Mouse (Mus musculus) embryonic facial prominence, embryonic 15.5 days (tissue): Measurements from ENCODE around the gene Inpp4b. TPM values are rescaled to one million over a fixed set of nuclear protein-coding genes. Genes with fewer than 3 reads are reported as not detected.
"Not testable (repeated sequence)": the region's sequence is repeated elsewhere in the genome, so short reads cannot be mapped to it uniquely, and the experiment has no call there.

Experiments
- ATAC-seq: fragments of 200-750 bp; cut with Nextera tagmentation; 2 replicates; pipeline ENCODE4 v1.8.0; 2017; ENCODE audit warnings: low read depth, moderate TSS enrichment; ENCODE audit not compliant: insufficient number of reproducible peaks, low FRiP score, low TSS enrichment
- H3K27ac ChIP-seq: fragments of 300-500 bp; sonication (generic); replicated peaks from 2 replicates; pipeline ENCODE4 v1.5.1; 2015; ENCODE audit warnings: mild to moderate bottlenecking, inconsistent platforms
- H3K27me3 ChIP-seq: fragments of 300-500 bp; sonication (generic); 2 replicates; pipeline ENCODE4 v1.6.1; 2015; ENCODE audit warnings: inconsistent platforms
- H3K36me3 ChIP-seq: fragments of 300-500 bp; sonication (generic); 2 replicates; pipeline ENCODE4 v1.6.1; 2015; ENCODE audit warnings: mild to moderate bottlenecking, inconsistent platforms
- H3K4me1 ChIP-seq: fragments of 300-500 bp; sonication (generic); 2 replicates; pipeline ENCODE4 v1.6.1; 2015; ENCODE audit warnings: inconsistent platforms
- H3K4me2 ChIP-seq: fragments of 300-500 bp; sonication (generic); replicated peaks from 2 replicates; pipeline ENCODE4 v1.6.1; 2015; ENCODE audit warnings: mild to moderate bottlenecking, inconsistent platforms
- H3K4me3 ChIP-seq: fragments of 300-500 bp; sonication (generic); replicated peaks from 2 replicates; pipeline ENCODE4 v1.5.1; 2015; ENCODE audit warnings: mild to moderate bottlenecking, inconsistent platforms
- H3K9ac ChIP-seq: fragments of 300-500 bp; sonication (generic); 2 replicates; pipeline ENCODE4 v1.6.1; 2015; ENCODE audit warnings: inconsistent platforms
- H3K9me3 ChIP-seq: fragments of 300-500 bp; sonication (generic); replicated peaks from 2 replicates; pipeline ENCODE4 v1.6.1; 2016; ENCODE audit warnings: inconsistent platforms
- WGBS: fragments of 180-500 bp; shearing (Covaris S2); methylation state at CpG from one replicate; pipeline ENCODE4 v1.1.7; 2015; 5-methylcytosine and 5-hydroxymethylcytosine counted together
- polyA plus RNA-seq: library from polyadenylated mRNA; unstranded; fragments of >200 nt; fragmentation: Nextera tagmentation; extraction: Ambion mirVana; gene quantifications from 2 replicates; pipeline ENCODE4 v1.2.1, GENCODE M21; 2015

The Inpp4b gene
- polyA plus RNA-seq, 1 experiment from 2014 or later, result 19.6 TPM

- H3K36me3 ChIP-seq, result no peaks in the 10 kb centered on the region
- H3K4me2 ChIP-seq, result no peak overlapping the region
- H3K27me3 ChIP-seq, result no peaks in the 10 kb centered on the region
- 93% methylated on average over 4 of the region's 4 CpGs for WGBS
- no peaks in the 10 kb centered on the region for H3K9me3 ChIP-seq
- no peaks in the 10 kb centered on the region for H3K4me1 ChIP-seq
- H3K27ac ChIP-seq, result no peak overlapping the region
- no peak overlapping the region for H3K4me3 ChIP-seq
- ATAC-seq, result no peak
- H3K9ac ChIP-seq, result no peak overlapping the region
Measured at GRCm38 (mm10) chr8:82004158-82004557, 661.8 kb downstream of the Inpp4b start.

- no peaks in the 10 kb centered on the region for H3K36me3 ChIP-seq
- no peak overlapping the region for H3K4me2 ChIP-seq
- no peak overlapping the region for H3K4me3 ChIP-seq
- H3K27ac ChIP-seq, result no peak overlapping the region
- no peak overlapping the region for H3K9ac ChIP-seq
- ATAC-seq, result no peak
- 67% methylated on average over 2 of the region's 2 CpGs for WGBS
- H3K4me1 ChIP-seq, result no peaks in the 10 kb centered on the region
- H3K9me3 ChIP-seq, result no peaks in the 10 kb centered on the region
- no peaks in the 10 kb centered on the region for H3K27me3 ChIP-seq
Measured at GRCm38 (mm10) chr8:82005466-82005865, 663.1 kb downstream of the Inpp4b start.

- Histone ChIP-seq H3K4me1 (no peaks in the 10 kb centered on the region), H3K4me2 (no peak overlapping the region), H3K4me3 (no peak overlapping the region), H3K36me3 (no peaks in the 10 kb centered on the region), H3K27me3 (no peaks in the 10 kb centered on the region), H3K9me3 (no peaks in the 10 kb centered on the region), H3K27ac (no peak overlapping the region), H3K9ac (no peak overlapping the region)
- 47% methylated on average over 5 of the region's 5 CpGs for WGBS
- ATAC-seq, result no peak
Measured at GRCm38 (mm10) chr8:82017792-82018191, 675.4 kb downstream of the Inpp4b start.

- WGBS, result 34% methylated on average over 3 of the region's 3 CpGs
- Histone ChIP-seq H3K36me3 (no peaks in the 10 kb centered on the region), H3K4me2 (no peak overlapping the region), H3K27me3 (no peaks in the 10 kb centered on the region), H3K4me3 (no peak overlapping the region), H3K9ac (no peak overlapping the region), H3K27ac (no peak overlapping the region), H3K4me1 (0 out of 2 replicates have a peak, but pooled peaks cover 8% of the 10 kb centered on the region), H3K9me3 (no peaks in the 10 kb centered on the region)
- no peak for ATAC-seq
Measured at GRCm38 (mm10) chr8:82027401-82027800, 685.0 kb downstream of the Inpp4b start.

GRCm38 (mm10) chr8:82028896-82029295 lies 686.5 kb downstream of the Inpp4b start:
- no peaks in the 10 kb centered on the region for H3K9me3 ChIP-seq
- 23% methylated on average over 1 of the region's 1 CpGs for WGBS
- H3K4me3 ChIP-seq, result no peak overlapping the region
- H3K4me2 ChIP-seq, result no peak overlapping the region
- H3K27me3 ChIP-seq, result no peaks in the 10 kb centered on the region
- H3K27ac ChIP-seq, result no peak overlapping the region
- H3K9ac ChIP-seq, result no peak overlapping the region
- no peak for ATAC-seq
- H3K4me1 ChIP-seq, result 0 out of 2 replicates have a peak, but pooled peaks cover 8% of the 10 kb centered on the region
- no peaks in the 10 kb centered on the region for H3K36me3 ChIP-seq

GRCm38 (mm10) chr8:82032035-82032434 lies 689.7 kb downstream of the Inpp4b start:
- not testable (repeated sequence) for H3K4me1 ChIP-seq, H3K27ac ChIP-seq, H3K4me2 ChIP-seq, ATAC-seq, H3K4me3 ChIP-seq, H3K9me3 ChIP-seq, H3K27me3 ChIP-seq, H3K36me3 ChIP-seq, H3K9ac ChIP-seq

- Histone ChIP-seq H3K27ac (no peak overlapping the region), H3K36me3 (no peaks in the 10 kb centered on the region), H3K4me1 (peaks cover 4% of the 10 kb centered on the region; the same call in 1 of the 2 replicates), H3K4me2 (no peak overlapping the region), H3K27me3 (no peaks in the 10 kb centered on the region), H3K9me3 (no peaks in the 10 kb centered on the region), H3K9ac (no peak overlapping the region), H3K4me3 (no peak overlapping the region)
- WGBS, result 21% methylated on average over 3 of the region's 3 CpGs
- no peak for ATAC-seq
Measured at GRCm38 (mm10) chr8:82054030-82054429, 711.7 kb downstream of the Inpp4b start.

- H3K27me3 ChIP-seq, result no peaks in the 10 kb centered on the region
- H3K27ac ChIP-seq, result no peak overlapping the region
- ATAC-seq, result no peak
- no peak overlapping the region for H3K9ac ChIP-seq
- H3K36me3 ChIP-seq, result no peaks in the 10 kb centered on the region
- no peaks in the 10 kb centered on the region for H3K4me1 ChIP-seq
- WGBS, result 46% methylated on average over 3 of the region's 3 CpGs
- no peak overlapping the region for H3K4me2 ChIP-seq
- H3K9me3 ChIP-seq, result no peaks in the 10 kb centered on the region
- H3K4me3 ChIP-seq, result no peak overlapping the region
Measured at GRCm38 (mm10) chr8:82067619-82068018, 725.3 kb downstream of the Inpp4b start.

- H3K9ac ChIP-seq, result no peak overlapping the region
- H3K4me1 ChIP-seq, result no peaks in the 10 kb centered on the region
- no peaks in the 10 kb centered on the region for H3K9me3 ChIP-seq
- 0 out of 2 replicates have a peak, but pooled peaks have one; percentile 39 for ATAC-seq
- H3K4me3 ChIP-seq, result no peak overlapping the region
- no peak overlapping the region for H3K4me2 ChIP-seq
- no peak overlapping the region for H3K27ac ChIP-seq
- no peaks in the 10 kb centered on the region for H3K27me3 ChIP-seq
- H3K36me3 ChIP-seq, result no peaks in the 10 kb centered on the region
Measured at GRCm38 (mm10) chr8:82079267-82079666, 736.9 kb downstream of the Inpp4b start.

- H3K27ac ChIP-seq, H3K27me3 ChIP-seq, H3K9ac ChIP-seq, H3K36me3 ChIP-seq, H3K4me2 ChIP-seq, ATAC-seq, H3K4me3 ChIP-seq, H3K9me3 ChIP-seq, H3K4me1 ChIP-seq: not testable (repeated sequence)
- 91% methylated on average over 7 of the region's 7 CpGs for WGBS
Measured at GRCm38 (mm10) chr8:82086631-82087030, 744.3 kb downstream of the Inpp4b start.

- no peaks in the 10 kb centered on the region for H3K9me3 ChIP-seq
- no peak overlapping the region for H3K27ac ChIP-seq
- H3K36me3 ChIP-seq, result no peaks in the 10 kb centered on the region
- H3K9ac ChIP-seq, result no peak overlapping the region
- no peaks in the 10 kb centered on the region for H3K4me1 ChIP-seq
- no peak overlapping the region for H3K4me3 ChIP-seq
- H3K27me3 ChIP-seq, result no peaks in the 10 kb centered on the region
- no peak for ATAC-seq
- no peak overlapping the region for H3K4me2 ChIP-seq
- 90% methylated on average over 1 of the region's 1 CpGs for WGBS
Measured at GRCm38 (mm10) chr8:82090901-82091300, 748.5 kb downstream of the Inpp4b start.

GRCm38 (mm10) chr8:82093274-82093673 lies 750.9 kb downstream of the Inpp4b start:
- no peaks in the 10 kb centered on the region for H3K36me3 ChIP-seq
- no peaks in the 10 kb centered on the region for H3K4me1 ChIP-seq
- H3K9me3 ChIP-seq, result no peaks in the 10 kb centered on the region
- no peak overlapping the region for H3K27ac ChIP-seq
- H3K4me2 ChIP-seq, result no peak overlapping the region
- no peak for ATAC-seq
- H3K4me3 ChIP-seq, result no peak overlapping the region
- no peaks in the 10 kb centered on the region for H3K27me3 ChIP-seq
- no peak overlapping the region for H3K9ac ChIP-seq
